Mouse (Mus musculus) 3134 (cell line): ENCODE data around the gene Ptgis.
A peak's percentile ranks its signal among the peaks of the same experiment; 100 is the strongest.

Experiments
- DNase-seq: peaks from one replicate; pipeline ENCODE4 v3.0.0-alpha.2; 2011; ENCODE audit warnings: low spot score; ENCODE audit not compliant: insufficient read length; ENCODE audit errors: extremely low read depth

The Ptgis gene

DNA sequence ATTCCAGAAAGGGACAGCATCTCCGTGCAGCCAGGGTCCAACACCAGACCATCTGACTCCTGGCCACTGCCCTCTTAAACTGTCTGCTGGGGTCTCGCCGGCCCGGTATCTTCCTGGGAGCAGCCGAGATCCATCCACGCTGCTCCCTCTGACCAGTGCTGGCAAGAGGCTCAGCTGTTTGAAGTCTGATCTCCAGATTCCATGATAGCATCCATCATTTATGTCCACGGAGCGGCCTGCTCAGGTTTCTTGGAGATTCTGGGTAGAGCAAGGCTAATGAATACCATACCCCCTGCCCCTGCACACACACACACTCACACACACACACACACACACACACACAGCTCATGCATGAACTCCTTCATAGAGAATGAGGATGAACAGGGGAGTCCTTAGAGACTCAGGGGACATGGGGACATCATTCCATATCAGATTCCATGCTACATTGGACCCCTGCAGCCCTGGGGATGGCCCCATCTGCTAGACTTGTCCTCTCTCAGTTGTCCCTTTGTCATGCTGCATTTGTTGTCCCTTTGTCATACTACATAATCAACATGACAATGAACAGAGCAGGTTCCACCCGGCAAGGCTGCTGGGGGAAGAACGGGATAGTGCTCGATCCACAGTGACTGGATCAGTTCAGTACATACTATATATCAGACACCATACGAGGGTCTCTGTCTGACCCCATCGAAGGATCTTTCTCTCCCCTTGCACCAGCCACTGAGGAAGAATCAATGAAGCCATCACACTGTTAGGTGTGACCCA is 41.6 kb downstream of the Ptgis start:
- DNase-seq = no peak

DNA sequence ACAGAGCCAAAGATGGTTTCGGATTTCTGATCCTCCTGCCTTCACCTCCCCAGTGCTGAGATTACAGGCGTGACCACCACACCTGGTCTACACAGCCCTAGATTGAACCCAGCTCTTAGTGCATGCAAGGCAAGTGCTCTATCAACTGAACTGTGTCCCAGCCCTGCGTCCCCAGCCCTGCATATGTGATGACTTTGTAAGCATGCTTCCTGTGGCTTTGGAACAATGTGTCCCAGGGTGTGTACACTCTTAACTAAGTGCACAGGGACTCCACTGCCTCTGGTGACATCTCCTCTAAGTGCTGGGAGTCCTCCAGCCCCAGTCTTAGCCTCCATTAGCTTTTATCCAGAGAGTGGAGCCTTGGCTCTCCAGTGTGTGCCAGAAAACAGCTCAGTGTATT is 47.0 kb downstream of the Ptgis start:
- DNase-seq = no peak

DNA sequence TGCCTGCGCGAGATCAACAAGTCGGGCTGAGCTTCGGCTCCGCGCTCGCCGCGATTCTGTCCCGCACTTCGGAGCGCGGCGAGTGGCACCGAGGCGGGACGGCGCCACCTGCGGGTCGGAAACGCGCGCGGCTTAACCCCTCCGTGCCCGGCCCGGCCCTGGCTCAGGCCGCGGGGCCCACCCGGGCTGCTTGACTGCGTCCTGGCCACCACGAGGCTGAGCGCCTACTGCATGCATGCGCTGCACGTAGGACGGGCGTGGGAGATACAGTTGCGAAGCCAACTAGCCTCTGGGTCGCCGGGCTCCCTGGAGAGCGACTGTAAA is 50.4 kb downstream of the Ptgis start, which contains the start of gene Kcnb1:
Gene Kcnb1 (minus strand): TSS at position 80 of the 324 bp plus-strand sequence.
- DNase-seq = no peak

DNA sequence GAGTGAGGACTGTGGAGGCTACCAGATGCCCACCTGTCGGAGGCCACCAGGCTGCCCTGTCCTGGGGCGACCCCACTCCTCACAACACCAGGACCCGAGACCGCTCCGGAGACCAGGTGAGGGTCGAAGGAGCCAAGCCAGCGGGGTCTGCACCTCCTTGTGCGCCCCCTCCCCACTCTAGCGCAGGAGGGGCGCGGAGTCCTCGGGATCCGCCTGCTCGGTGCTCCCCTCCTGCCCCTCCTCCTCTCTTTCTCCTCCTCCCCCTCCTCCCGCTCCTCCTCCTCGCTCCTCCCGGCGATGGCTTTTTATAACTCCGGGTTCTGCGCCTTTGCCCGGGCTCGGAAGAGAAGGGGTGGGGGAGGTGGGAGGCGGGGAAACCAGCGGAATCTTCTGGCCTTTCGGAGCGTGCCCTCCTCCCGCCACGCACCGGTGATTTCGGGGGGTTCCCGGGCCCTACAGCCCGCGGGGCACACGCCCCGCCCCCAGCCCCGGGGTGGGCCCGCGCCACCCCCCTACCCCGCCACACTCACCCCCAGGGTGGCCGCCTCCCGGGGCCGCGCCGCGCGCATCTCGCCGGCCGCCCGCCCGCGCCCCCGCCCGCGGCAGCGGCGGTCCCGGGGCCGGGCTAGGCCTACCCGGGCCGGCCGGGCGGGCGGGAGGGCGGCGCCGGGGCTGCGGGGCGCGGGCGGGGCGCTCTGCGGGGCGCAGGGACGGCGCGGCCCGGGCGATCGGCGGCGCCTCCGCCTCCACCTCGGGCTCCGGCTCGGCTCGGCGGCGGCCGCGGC is 50.9 kb downstream of the Ptgis start:
- no peak for DNase-seq

DNA sequence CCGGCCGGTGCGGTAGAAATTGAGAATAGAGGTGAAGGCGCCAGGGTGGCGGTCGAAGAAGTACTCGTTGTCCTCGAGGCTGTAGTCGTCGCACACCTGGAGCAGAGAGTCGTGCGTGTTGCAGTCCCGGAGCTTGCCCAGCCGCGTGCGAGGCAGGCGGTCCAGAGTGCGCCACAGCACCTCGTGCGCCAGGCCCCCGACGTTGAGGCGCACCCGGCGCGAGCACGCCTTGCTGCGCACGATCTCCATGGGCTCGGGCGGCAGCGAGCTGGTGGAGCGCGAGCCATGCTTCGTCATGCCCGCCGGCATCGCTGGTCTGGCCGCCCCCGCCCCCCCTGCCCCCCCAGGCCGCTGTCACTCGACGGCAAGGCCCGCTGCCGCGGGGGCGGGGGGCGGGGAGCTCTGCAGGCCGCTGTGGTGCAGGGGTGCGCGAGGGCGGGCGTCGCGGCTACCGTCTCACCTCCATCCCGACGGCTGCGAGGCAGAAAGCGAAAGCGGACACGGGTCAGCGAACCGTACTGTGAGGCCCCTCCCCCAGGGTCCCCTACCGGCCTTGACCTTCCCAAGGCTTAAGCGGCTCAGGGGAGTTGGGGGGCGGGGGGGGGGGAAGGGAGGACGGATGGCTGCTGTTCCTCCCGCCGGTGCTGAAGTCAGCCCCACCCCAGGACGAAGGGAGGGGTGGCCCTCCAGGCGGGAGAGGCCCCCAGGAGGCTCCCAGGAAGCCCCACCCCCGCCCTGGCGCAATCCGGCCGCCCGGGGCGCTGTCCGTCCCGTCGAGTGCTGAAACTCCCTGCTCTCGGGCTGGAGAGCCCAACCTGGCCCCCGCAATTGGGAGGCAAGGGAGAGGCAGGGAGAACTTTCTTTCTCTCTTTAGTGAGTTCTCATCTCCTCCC is 51.8 kb downstream of the Ptgis start:
- DNase-seq = no peak

DNA sequence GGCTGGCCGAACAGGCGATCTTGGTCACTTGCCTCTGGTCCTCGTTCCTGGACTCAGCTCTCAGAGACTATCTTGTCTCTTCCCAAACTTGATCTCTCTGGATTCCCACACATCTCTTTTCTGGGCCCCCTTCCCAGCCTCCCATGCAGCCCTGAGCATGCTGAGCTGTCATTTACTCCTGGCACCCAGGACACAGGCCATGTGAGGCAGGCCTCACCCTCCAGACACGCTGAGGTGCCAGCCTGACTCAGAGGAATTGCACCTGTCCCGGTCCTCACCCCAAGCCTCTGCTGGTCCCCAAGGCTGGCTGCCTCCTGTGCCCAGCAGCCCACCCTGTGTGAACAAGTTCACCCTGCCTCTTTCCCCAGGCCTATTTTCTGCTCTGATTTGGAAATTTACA is 53.3 kb downstream of the Ptgis start:
- DNase-seq = no peak

DNA sequence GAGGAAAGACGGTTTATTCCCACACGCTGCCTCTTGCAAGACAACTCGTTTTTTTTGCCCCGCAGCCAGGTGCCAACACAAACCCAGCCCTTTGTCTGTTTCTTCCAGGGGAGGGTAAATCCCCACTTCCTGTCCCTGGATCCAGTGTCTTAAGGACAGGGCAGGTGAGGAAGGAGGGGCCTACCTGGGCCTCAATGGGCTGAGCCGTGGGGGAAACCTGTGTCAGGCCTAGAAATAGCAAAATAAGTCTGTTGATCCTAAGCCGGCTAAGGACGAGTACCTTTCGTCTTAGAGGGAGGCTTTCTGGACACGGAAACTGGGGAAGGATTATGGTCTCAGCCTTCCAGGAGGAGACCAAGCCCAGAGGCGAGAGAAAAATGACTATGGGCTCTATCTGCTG is 53.9 kb downstream of the Ptgis start:
- no peak for DNase-seq

DNA sequence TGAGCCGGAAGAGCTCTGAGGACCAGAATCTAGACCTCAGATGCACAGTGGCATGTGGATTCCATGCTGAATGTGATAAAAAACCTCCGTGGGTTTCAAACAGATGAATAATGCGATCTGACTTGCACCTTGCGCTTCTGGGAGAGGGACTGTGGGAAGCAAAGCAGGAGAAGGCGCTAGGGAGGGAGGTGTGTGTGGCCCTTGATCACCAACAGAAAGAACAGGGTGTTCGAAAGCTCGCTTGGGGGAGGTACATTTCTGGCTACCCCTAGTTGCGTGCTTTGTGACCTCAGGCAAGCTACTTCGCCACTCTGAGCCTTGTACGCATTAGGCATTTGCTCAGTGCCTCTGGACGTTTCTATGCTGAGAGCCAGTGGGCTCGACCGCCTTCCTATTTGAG is 54.4 kb downstream of the Ptgis start:
- no peak for DNase-seq

DNA sequence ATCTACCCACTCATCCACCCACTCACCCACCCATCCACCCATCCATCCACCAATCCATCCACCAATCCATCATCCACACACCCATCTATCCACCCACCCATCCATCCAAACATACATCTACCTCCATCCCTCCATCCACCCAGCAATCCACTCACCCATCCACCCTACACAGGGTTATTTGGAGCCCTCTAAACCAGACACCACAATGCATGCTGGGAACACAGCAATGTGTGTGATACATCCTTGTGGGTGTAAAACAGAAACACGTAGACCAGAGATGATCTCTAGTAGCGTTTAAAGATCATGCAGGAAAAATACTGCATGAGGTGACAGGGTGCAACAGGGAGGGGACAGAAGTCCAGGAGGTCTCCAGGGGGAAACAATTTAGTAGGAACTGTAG is 55.0 kb downstream of the Ptgis start:
- no peak for DNase-seq

DNA sequence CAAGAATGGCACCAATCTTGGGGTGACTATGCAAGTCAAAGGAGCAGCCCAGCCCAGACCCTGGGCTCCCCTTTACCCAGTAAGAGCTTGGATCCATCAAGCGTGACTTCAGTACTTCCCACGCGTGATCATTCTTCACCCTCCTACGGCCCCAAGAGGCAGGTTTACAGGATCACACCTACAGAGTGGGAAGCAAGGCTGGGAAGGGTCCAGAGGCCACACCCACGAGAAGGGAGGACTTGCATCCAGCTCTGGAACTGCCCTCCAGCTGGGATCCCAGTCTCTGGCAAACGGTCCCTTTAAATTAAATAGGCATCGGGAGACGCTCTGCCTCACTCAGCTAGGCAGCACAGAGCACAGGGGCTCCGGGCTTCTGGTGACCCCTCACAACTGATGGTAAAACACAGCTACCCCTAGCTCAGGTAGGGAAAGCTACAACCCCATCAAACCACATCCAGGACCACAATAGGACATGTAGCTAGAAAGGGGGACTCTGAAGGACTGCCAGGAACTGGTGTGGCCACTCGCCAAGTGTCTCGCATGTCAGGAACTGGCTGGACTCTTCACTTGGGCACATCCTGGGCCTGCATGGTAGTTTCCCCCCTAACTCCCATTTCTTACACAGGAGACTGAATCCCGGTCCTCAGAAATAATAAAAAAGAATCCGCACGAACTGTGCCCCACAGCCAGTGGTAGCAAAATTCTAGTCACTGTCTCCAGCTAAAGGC is 58.6 kb downstream of the Ptgis start:
- no peak for DNase-seq

DNA sequence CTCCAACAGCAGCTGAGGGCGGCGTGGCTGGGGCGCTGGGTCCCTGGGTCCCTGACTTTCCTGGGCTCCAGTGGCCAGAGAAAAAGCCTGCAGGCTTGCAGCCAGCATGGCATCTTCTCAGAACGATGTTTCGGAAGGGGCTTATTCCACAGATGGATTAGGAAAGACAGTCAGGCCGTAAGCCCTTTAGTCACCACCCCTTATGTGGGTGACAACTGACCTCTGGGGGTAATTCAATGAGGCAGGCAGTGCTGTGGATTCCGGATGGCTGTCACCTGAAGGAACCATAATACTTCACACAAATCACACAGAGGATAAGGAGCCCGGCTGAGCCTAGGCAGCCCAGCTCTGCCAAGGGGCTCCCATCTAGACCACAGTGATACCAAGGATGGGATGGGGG is 59.3 kb downstream of the Ptgis start:
- no peak for DNase-seq

DNA sequence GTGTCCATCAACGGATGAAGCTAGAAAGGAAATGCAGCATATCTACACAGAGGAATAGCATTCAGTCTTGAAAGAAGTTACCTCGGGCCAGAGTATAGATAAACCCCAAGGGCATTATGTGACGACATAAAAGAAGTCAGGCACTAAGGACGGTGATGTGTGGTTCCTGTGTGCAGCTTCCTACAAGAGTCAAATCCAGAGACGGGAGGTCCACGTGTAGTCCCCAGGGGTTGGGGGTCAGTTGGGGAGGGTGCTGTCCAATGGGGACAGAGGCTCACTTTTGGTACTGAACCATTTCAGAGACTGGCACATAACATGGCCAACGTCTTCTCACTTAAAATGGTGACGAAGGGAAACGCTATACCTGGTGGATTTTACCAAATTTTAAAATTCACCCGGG is 61.1 kb downstream of the Ptgis start:
- no peak for DNase-seq

DNA sequence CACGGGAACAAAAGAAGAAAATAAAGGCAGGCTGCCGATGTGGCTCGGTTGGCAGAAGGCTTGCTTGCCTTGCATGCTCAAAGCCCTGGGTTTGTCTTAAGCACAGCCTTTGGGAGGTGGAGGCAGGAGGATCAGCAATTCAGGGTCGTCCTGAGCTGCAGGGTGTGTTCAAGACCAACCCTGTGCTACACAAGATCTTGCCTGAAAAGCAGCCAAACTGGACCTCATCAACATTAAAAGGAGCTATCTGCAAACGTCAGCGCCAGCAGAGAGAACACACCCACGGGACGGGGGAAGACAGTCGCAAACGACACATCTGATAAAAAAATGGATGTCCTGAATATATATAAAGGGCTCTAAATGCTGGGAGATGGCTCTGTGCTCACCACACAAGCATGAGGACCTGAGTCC is 63.2 kb downstream of the Ptgis start:
- DNase-seq = no peak

DNA sequence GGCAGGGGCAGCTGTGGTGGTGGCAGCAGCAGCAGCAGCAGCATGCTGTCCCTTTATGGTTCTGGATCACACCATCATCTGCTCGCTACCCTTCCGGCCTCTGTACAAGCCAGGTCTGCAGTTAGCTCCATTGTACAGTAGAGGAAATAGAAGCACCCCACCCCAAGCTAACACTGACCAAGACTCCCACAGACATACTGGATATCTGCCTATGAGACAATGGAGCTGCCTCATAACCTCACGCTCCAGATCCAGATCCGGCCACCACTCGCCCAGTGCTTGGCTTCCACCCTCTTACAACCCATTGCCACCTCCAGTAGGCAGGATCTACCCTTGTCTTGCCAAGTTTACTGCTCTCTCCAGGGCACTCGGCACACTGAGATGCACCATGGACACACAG is 65.1 kb downstream of the Ptgis start:
- DNase-seq = no peak

DNA sequence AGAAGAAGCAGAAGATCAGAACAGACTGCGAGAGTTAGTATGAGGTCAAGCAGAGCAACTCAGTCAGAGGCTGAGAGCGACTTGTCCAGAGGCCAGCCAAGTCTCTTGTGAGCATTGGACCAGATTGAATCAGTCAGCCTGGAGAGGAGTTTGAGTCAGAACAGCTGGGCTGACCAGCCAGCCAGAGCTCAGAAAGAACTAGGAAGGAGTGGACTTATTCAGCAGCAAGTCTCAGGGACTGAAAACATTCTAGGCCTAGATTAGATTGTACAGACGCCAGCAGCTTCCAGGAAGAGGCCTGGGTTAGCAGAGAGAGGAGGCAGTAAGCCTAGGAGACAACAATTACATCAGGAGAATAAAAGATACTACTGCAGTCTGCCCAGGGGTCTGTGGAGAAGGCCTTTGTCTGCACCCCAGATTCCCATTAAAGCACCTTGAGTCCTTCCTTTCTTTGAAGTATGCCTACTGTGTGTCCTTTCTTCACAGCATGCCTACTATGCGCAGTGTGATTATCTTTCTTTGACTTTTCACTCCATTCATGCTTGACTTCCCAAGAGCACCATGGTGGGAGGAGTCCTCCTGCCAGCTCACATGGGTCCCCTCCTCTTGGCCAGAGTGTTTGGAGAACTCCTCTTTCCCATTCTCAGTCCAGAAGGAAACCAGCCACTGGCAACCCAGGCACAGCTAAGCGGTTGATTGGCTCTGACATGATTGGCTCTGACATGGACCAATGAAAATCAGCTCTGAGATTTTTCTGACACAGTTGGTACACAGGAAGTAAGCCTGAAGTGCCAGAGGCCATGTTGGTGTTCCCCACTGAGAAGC is 67.1 kb downstream of the Ptgis start:
- DNase-seq = no peak

DNA sequence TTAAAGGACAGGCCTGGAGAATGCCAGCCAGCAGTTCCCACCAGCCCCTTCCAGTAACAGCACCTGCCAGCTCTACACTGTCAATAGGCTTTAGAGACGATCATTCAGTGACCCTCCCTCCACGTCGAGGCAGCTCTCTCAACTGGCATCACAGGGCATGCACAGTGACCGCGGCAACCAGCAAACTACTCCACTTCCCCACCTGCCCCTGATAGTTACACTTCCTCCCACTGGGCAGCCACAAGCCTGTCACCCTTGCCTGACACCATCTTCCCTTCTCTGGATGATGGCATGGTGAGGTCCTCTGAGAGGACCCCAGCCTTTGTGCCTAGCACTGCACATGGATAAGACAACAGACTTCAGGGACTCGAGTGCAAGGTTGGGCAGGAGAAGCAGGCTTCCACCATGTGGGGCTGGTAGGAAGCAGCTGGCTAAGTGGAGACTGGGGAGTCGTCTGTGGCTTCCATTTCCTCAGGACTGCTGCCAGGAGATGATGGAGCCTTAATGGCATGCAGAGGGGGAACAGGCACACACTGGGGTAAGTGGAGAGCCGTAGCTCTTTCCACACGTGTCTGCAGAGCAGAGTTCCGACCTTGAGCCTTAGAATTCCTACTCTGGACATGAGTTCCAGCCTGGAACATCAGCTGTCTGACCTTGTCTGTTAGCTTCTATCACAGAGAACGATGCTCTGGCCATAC is 72.7 kb downstream of the Ptgis start:
- peak; percentile 46 for DNase-seq

DNA sequence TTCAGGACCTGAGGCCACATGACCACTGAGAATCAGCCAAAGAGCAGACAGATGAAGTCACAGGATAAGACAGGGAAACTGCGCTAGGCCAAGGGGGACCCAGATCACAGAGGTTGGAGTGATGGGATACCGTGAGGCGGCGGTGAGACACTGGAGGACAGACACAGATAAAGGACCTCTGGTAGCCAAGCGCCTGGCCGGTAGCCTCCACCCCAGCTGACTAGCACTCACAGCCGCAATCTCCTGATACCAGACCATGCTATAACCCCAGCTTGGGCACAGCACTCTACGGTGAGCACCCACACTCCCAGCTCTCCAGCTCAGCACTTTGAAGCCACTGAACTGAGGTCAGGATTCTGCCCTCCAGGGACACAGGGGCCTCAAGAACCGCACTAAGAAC is 76.8 kb downstream of the Ptgis start:
- DNase-seq = no peak

DNA sequence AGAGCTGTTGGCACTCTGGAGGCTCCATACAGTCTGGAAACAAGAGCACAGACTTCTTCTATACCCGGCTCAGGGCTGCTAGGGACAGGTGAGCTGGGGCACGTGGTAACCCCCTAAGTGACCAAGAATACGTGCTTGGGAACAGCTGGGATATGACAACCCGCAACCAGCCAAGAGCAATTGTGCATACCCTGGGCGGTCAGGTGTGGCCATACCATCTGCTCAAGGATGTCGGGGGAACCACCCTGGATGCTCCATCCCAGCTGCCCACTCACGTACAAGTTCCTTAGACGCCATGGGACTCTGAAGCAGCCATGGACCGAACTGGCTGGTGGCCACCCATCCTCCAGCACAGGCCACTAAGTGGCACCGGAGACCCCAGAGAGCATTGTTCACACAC is 77.3 kb downstream of the Ptgis start:
- DNase-seq = no peak

DNA sequence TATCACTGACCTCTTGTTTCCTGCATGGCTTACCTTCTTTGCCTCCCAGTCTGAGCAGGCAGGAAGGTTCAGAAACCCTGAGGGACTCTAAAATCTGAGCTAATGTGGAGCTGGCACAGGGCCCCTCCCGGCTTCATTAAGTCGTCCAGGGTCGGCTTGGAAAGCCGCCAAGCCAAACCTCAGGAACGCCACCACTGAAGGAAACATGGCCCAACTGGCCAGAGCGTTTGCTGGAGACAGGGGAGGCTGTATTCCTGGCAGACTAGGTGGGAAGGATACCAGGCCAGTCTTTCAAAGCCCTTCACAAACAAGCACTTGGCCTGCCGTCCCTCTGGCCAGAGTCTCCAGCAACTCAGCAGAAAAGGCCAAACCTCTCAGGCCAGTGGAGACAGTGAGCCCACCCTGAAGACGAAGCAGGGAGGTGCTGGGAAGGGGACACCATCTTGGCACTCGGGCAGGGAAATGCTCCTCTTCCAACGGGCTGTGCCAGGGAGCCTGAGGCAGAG is 77.8 kb downstream of the Ptgis start:
- DNase-seq = peak; percentile 76
